Mouse (Mus musculus) CH12.LX (cell line): Measurements from ENCODE around the gene Pbx3.

Source experiments
- CTCF ChIP-seq, 2 experiments: IDR thresholded peaks in 1 of 2; conservative IDR thresholded peaks in 1 of 2; 2 replicates each; pipeline ENCODE4 v1.5.1; 2011 to 2012; ENCODE audit warnings: low read depth in 2 of 2, low read length in 2 of 2, improper control_type of control experiment in 1 of 2, inconsistent platforms in 1 of 2, mild to moderate bottlenecking in 1 of 2, moderate library complexity in 1 of 2
- EP300 ChIP-seq: IDR thresholded peaks from 2 replicates; pipeline ENCODE4 v1.6.1; 2011; ENCODE audit warnings: low read length, improper control_type of control experiment
- GABPA ChIP-seq: IDR thresholded peaks from 2 replicates; pipeline ENCODE4 v1.6.1; 2012; ENCODE audit warnings: low read depth, low read length, improper control_type of control experiment, inconsistent platforms; ENCODE audit not compliant: insufficient replicate concordance
- KAT2A ChIP-seq: IDR thresholded peaks from 2 replicates; pipeline ENCODE4 v1.6.1; 2012; ENCODE audit warnings: low read length, improper control_type of control experiment, inconsistent platforms; ENCODE audit not compliant: insufficient replicate concordance
- MAX ChIP-seq: IDR thresholded peaks from 2 replicates; pipeline ENCODE4 v1.6.1; 2011; ENCODE audit warnings: low read length, improper control_type of control experiment
- MXI1 ChIP-seq: IDR thresholded peaks from 2 replicates; pipeline ENCODE4 v1.6.1; 2011; ENCODE audit warnings: mild to moderate bottlenecking, low read depth, low read length, improper control_type of control experiment
- NRF1 ChIP-seq: IDR thresholded peaks from 2 replicates; pipeline ENCODE4 v1.6.1; 2014; ENCODE audit warnings: low read depth, mild to moderate bottlenecking, inconsistent platforms, low read length, improper control_type of control experiment, moderate library complexity
- POLR2A ChIP-seq: IDR thresholded peaks from 2 replicates; pipeline ENCODE4 v1.6.1; 2011; ENCODE audit warnings: low read depth, mild to moderate bottlenecking, improper control_type of control experiment, low read length
- POLR2AphosphoS2 ChIP-seq: IDR thresholded peaks from 2 replicates; pipeline ENCODE4 v1.6.1; 2011; ENCODE audit warnings: low read depth, low read length, improper control_type of control experiment
- SMC3 ChIP-seq: IDR thresholded peaks from 2 replicates; pipeline ENCODE4 v1.6.1; 2011; ENCODE audit warnings: low read depth, low read length, improper control_type of control experiment
- USF2 ChIP-seq: conservative IDR thresholded peaks from 2 replicates; pipeline ENCODE4 v1.6.1; 2011; ENCODE audit warnings: low read depth, low read length, improper control_type of control experiment
- ZC3H11A ChIP-seq: IDR thresholded peaks from 2 replicates; pipeline ENCODE4 v1.6.1; 2012; ENCODE audit warnings: low read depth, mild to moderate bottlenecking, inconsistent platforms, low read length, improper control_type of control experiment
- ZMIZ1 ChIP-seq: IDR thresholded peaks from 2 replicates; pipeline ENCODE4 v1.6.1; 2012; ENCODE audit warnings: low read depth, mild to moderate bottlenecking, inconsistent platforms, low read length, improper control_type of control experiment

GRCm38 (mm10) chr2:34420256-34420655, 47.3 kb upstream of the Pbx3 start:
- no peak for TF ChIP-seq MAX
- TF ChIP-seq CTCF (conservative IDR thresholded peaks at IDR 0.05 in 1 of 2, IDR thresholded peaks at IDR 0.05 in 1 of 2; ENCODE audit: low read depth in 2 of 2, low read length in 2 of 2), result no peak
- no peak for TF ChIP-seq USF2
- no peak for TF ChIP-seq NRF1
- TF ChIP-seq POLR2AphosphoS2, result no peak
- no peak for TF ChIP-seq ZMIZ1
- TF ChIP-seq GABPA, result no peak
- TF ChIP-seq SMC3, result no peak
- no peak for TF ChIP-seq POLR2A
- TF ChIP-seq EP300, result no peak
- no peak for TF ChIP-seq ZC3H11A
- TF ChIP-seq MXI1, result no peak
- no peak for TF ChIP-seq KAT2A
